Mouse (Mus musculus) MEL (cell line): ENCODE results near the gene Rbm15b.

Experiments used
- CHD2 ChIP-seq: IDR thresholded peaks from 2 replicates; pipeline ENCODE4 v1.6.1; 2011; ENCODE audit warnings: low read length, improper control_type of control experiment
- CTCF ChIP-seq, 3 experiments: IDR thresholded peaks in 2 of 3; conservative IDR thresholded peaks in 1 of 3; 2 replicates each; pipeline ENCODE4 v1.5.1; 2011 to 2012; ENCODE audit warnings: low read length in 3 of 3, low read depth in 2 of 3, mild to moderate bottlenecking in 2 of 3, improper control_type of control experiment in 1 of 3, inconsistent platforms in 1 of 3, mixed read lengths in 1 of 3, moderate library complexity in 1 of 3; ENCODE audit not compliant: control insufficient read depth in 1 of 3, insufficient read depth in 1 of 3, poor library complexity in 1 of 3, severe bottlenecking in 1 of 3
- EP300 ChIP-seq, 2 experiments: IDR thresholded peaks; 2 replicates each; pipeline ENCODE4 v1.6.1; 2011; ENCODE audit warnings: improper control_type of control experiment in 2 of 2, low read length in 2 of 2, low read depth in 1 of 2, mild to moderate bottlenecking in 1 of 2
- GATA1 ChIP-seq: IDR thresholded peaks from 2 replicates; pipeline ENCODE4 v1.6.1; 2011; ENCODE audit warnings: low read depth, low read length, improper control_type of control experiment
- MAFK ChIP-seq: IDR thresholded peaks from 2 replicates; pipeline ENCODE4 v1.6.1; 2011; ENCODE audit warnings: low read depth, mild to moderate bottlenecking, low read length, improper control_type of control experiment, borderline replicate concordance
- MAZ ChIP-seq: IDR thresholded peaks from 2 replicates; pipeline ENCODE4 v1.6.1; 2012; ENCODE audit warnings: low read depth, mild to moderate bottlenecking, inconsistent platforms, low read length, improper control_type of control experiment
- NRF1 ChIP-seq: IDR thresholded peaks from 2 replicates; pipeline ENCODE4 v1.6.1; 2014; ENCODE audit warnings: low read depth, mild to moderate bottlenecking, inconsistent platforms, low read length, improper control_type of control experiment, moderate library complexity; ENCODE audit not compliant: poor library complexity, insufficient read depth, severe bottlenecking
- POLR2A ChIP-seq, 2 experiments: IDR thresholded peaks; 2 replicates each; pipeline ENCODE4 v1.6.1; 2011 to 2012; ENCODE audit warnings: low read length in 2 of 2, mild to moderate bottlenecking in 2 of 2, control low read depth in 1 of 2, improper control_type of control experiment in 1 of 2, low read depth in 1 of 2, moderate library complexity in 1 of 2; ENCODE audit not compliant: control insufficient read depth in 1 of 2, insufficient read depth in 1 of 2, poor library complexity in 1 of 2
- USF1 ChIP-seq: IDR thresholded peaks from 2 replicates; pipeline ENCODE4 v1.6.1; 2014; ENCODE audit warnings: low read depth, mild to moderate bottlenecking, inconsistent platforms, low read length, improper control_type of control experiment, moderate library complexity
- ZC3H11A ChIP-seq: IDR thresholded peaks from 2 replicates; pipeline ENCODE4 v1.6.1; 2012; ENCODE audit warnings: low read depth, mild to moderate bottlenecking, inconsistent platforms, low read length, improper control_type of control experiment
- ZKSCAN1 ChIP-seq: IDR thresholded peaks from 2 replicates; pipeline ENCODE4 v1.6.1; 2012; ENCODE audit warnings: low read depth, mild to moderate bottlenecking, inconsistent platforms, low read length, improper control_type of control experiment, moderate library complexity
- ZNF384 ChIP-seq: IDR thresholded peaks from 2 replicates; pipeline ENCODE4 v1.6.1; 2012; ENCODE audit warnings: low read depth, mild to moderate bottlenecking, inconsistent platforms, low read length, improper control_type of control experiment

- TF ChIP-seq CTCF (IDR thresholded peaks at IDR 0.05 in 2 of 3, conservative IDR thresholded peaks at IDR 0.05 in 1 of 3; ENCODE audit: control insufficient read depth in 1 of 3, insufficient read depth in 1 of 3, low read depth in 2 of 3, low read length in 3 of 3, poor library complexity in 1 of 3, severe bottlenecking in 1 of 3) = no peak
- TF ChIP-seq POLR2A (IDR thresholded peaks at IDR 0.05; ENCODE audit: control insufficient read depth in 1 of 2, insufficient read depth in 1 of 2, low read depth in 1 of 2, low read length in 2 of 2, poor library complexity in 1 of 2) = no peak
- no peak for TF ChIP-seq ZC3H11A
- no peak for TF ChIP-seq ZNF384
- no peak for TF ChIP-seq MAFK
- no peak for TF ChIP-seq ZKSCAN1
- no peak for TF ChIP-seq CHD2
- no peak for TF ChIP-seq EP300 (IDR thresholded peaks at IDR 0.05; ENCODE audit: low read depth in 1 of 2, low read length in 2 of 2)
- TF ChIP-seq USF1 = no peak
- TF ChIP-seq NRF1 = no peak
- TF ChIP-seq GATA1 = no peak
- TF ChIP-seq MAZ = no peak
Measured at GRCm38 (mm10) chr9:106914878-106915277, 27.6 kb upstream of the Rbm15b start.
